ENCODE assay signal across 8 mouse cellular contexts in the genomic region with DNA sequence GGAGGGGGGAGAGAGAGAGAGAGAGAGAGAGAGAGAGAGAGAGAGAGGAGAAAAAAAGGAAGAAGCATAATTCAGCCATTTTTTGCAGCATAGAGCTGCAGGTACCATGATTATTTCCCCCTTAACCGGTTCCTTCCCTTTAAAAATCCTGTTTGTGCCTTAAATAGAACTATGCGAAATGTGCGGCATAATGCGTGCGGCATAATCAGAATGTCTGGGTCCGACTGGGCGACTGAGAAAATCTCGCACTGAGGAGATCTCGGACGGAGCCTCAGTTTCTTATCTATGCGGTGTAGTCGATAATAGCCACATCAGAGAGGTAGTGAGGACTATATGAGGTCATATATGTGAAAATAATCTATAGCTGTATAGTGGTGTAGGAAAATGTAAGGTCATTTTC. TPM values are rescaled to one million over a fixed set of nuclear protein-coding genes. Genes with fewer than 3 reads are reported as not detected.
DNase-seq lines count a peak whose midpoint lies in the region; ATAC-seq and TF ChIP-seq lines count a peak whose summit lies in the region.

No protein-coding gene starts in this region.

- no peak for TF ChIP-seq POLR2A in heart, adult 2 months (IDR thresholded peaks at IDR 0.05; ENCODE audit: insufficient read depth, low read depth, low read length)
- no peak for TF ChIP-seq POLR2A in olfactory bulb, adult 2 months (IDR thresholded peaks at IDR 0.05; ENCODE audit: insufficient read depth, low read depth, low read length)

- H3K4me1 ChIP-seq in heart, adult 2 months (ENCODE audit: control insufficient read depth, insufficient read depth, low read length) = no peaks in the 10 kb centered on the region; the same call in 1 of the 2 replicates
- H3K4me1 ChIP-seq in embryonic facial prominence, embryonic 14.5 days (ENCODE audit: control insufficient read depth, insufficient read depth, low read length) = no peaks in the 10 kb centered on the region
- no peaks in the 10 kb centered on the region for H3K4me1 ChIP-seq in limb, embryonic 13.5 days
- no peaks in the 10 kb centered on the region for H3K4me1 ChIP-seq in olfactory bulb, adult 2 months (ENCODE audit: control insufficient read depth, insufficient read depth, low read length)

- H3K4me3 ChIP-seq in heart, adult 2 months = peak overlapping the region; percentile 49
- peak overlapping the region; percentile 61 for H3K4me3 ChIP-seq in embryonic facial prominence, embryonic 14.5 days (ENCODE audit: low read depth, low read length)
- peak overlapping the region; percentile 66 for H3K4me3 ChIP-seq in limb, embryonic 13.5 days
- H3K4me3 ChIP-seq in olfactory bulb, adult 2 months (ENCODE audit: insufficient read depth, low read depth, low read length) = peak overlapping the region; percentile 94

- peak overlapping the region; percentile 25 for H3K9ac ChIP-seq in heart, adult 2 months (ENCODE audit: low read depth, low read length)
- H3K9ac ChIP-seq in embryonic facial prominence, embryonic 14.5 days (ENCODE audit: low read depth, low read length) = peak overlapping the region; percentile 78
- peak overlapping the region; percentile 75 for H3K9ac ChIP-seq in limb, embryonic 13.5 days

- no peaks in the 10 kb centered on the region for H3K27me3 ChIP-seq in heart, adult 2 months (ENCODE audit: control insufficient read depth, insufficient read depth, low read length)
- peaks cover 59% of the 10 kb centered on the region for H3K27me3 ChIP-seq in embryonic facial prominence, embryonic 14.5 days (replicated peaks; ENCODE audit: control insufficient read depth, insufficient read depth, low read length)
- H3K27me3 ChIP-seq in limb, embryonic 13.5 days = peaks cover 43% of the 10 kb centered on the region

- no peak for TF ChIP-seq EP300 in heart, adult 2 months (IDR thresholded peaks at IDR 0.05; ENCODE audit: insufficient read depth, low read depth, low read length)

- no peak for ATAC-seq in embryonic facial prominence, embryonic 14.5 days (ENCODE audit: low read depth)
- no peak for ATAC-seq in limb, embryonic 13.5 days (ENCODE audit: low FRiP score, low read depth)

- no peaks in the 10 kb centered on the region for H3K36me3 ChIP-seq in heart, adult 2 months (ENCODE audit: control insufficient read depth, insufficient read depth, low read length)
- no peaks in the 10 kb centered on the region for H3K36me3 ChIP-seq in embryonic facial prominence, embryonic 14.5 days (ENCODE audit: control insufficient read depth, insufficient read depth, low read length)
- no peaks in the 10 kb centered on the region for H3K36me3 ChIP-seq in limb, embryonic 13.5 days

- TF ChIP-seq CTCF in heart, adult 2 months (IDR thresholded peaks at IDR 0.05) = no peak
- no peak for TF ChIP-seq CTCF in olfactory bulb, adult 2 months (IDR thresholded peaks at IDR 0.05; ENCODE audit: insufficient read depth, low read depth, low read length)

- H3K9me3 ChIP-seq in embryonic facial prominence, embryonic 14.5 days (ENCODE audit: control insufficient read depth, low read length) = no peaks in the 10 kb centered on the region
- no peaks in the 10 kb centered on the region for H3K9me3 ChIP-seq in limb, embryonic 13.5 days

- intact Hi-C loops in heart, adult 2 months (cut with DNase I) = loop anchor here (2.0 to 10.0 kb wide), 2 partner anchors 131 to 309 kb away; a partner anchor contains a TSS
- intact Hi-C loops in heart, postnatal 36 days (cut with DNase I) = loop anchor here (2.0 to 5.0 kb wide), 3 partner anchors 23 to 132 kb away; a partner anchor contains a TSS

- DNase-seq in heart, adult 2 months = no peak
- DNase-seq in heart, postnatal 36 days = no peak
- DNase-seq in 416B (ENCODE audit: low read depth) = peak; percentile 31
- DNase-seq in embryonic facial prominence, embryonic 14.5 days (ENCODE audit: low spot score) = no peak
- DNase-seq in gastrocnemius, adult 8-10 months (ENCODE audit: low spot score in 2 of 2) = no peak
- no peak for DNase-seq in retina, embryonic 14.5 days (ENCODE audit: low spot score)

- no peaks in the 10 kb centered on the region for H3K79me2 ChIP-seq in heart, adult 2 months (replicated peaks; ENCODE audit: control insufficient read depth, insufficient read depth, low read length)

- peak overlapping the region; percentile 58 for H3K4me2 ChIP-seq in embryonic facial prominence, embryonic 14.5 days (ENCODE audit: low read depth, low read length)
- peak overlapping the region; percentile 60 for H3K4me2 ChIP-seq in limb, embryonic 13.5 days (replicated peaks)

- 20% methylated on average over 12 of the region's 12 CpGs for WGBS in heart, adult 2 months
- 24% methylated on average over 12 of the region's 12 CpGs for WGBS in embryonic facial prominence, embryonic 14.5 days
- WGBS in limb, embryonic 13.5 days = 30% methylated on average over 12 of the region's 12 CpGs
- WGBS in olfactory bulb, adult 2 months = 17% methylated on average over 12 of the region's 12 CpGs

- H3K27ac ChIP-seq in heart, adult 2 months = no peak overlapping the region
- no peak overlapping the region for H3K27ac ChIP-seq in embryonic facial prominence, embryonic 14.5 days (replicated peaks; ENCODE audit: low read depth, low read length)
- H3K27ac ChIP-seq in limb, embryonic 13.5 days = no peak overlapping the region
- H3K27ac ChIP-seq in olfactory bulb, adult 2 months (ENCODE audit: insufficient read depth, low read depth, low read length) = no peak overlapping the region; the same call in 1 of the 2 replicates

RNA-seq across cellular contexts. Expression of a gene that starts 1.2 kb away (rescaled TPM):
- total RNA-seq in heart, adult 2 months (2021) = 1 to 10 TPM; 6.1 to 9.1 TPM
- polyA plus RNA-seq in heart, adult 2 months (2012; rRNA removed) = 3.4 TPM in 2 replicates
- 10 to 100 TPM in 1 of 2 experiments, 1 to 10 TPM in 1; 8.6 to 10.8 TPM for total RNA-seq in heart, postnatal 36 days (2021)
- 9.9 and 10.5 TPM in 2 replicates for polyA plus RNA-seq in embryonic facial prominence, embryonic 14.5 days (2014; fragmentation: Nextera tagmentation; extraction: Ambion mirVana)
- polyA plus RNA-seq in limb, embryonic 13.5 days (2015; fragmentation: Nextera tagmentation; extraction: Ambion mirVana) = 9.1 and 9.2 TPM in 2 replicates
- polyA plus RNA-seq in olfactory bulb, adult 2 months (2012; ENCODE audit: insufficient read depth, insufficient read length, low replicate concordance, missing spikeins) = not detected in 2 replicates
- total RNA-seq in gastrocnemius, adult 8-10 months (2022) = 1 to 10 TPM; 4.6 to 5.4 (median 4.7) TPM

RNA-seq across cellular contexts. Expression of a gene that starts 22.9 kb away (rescaled TPM):
- 100 to 1,000 TPM; 102 to 153 TPM for total RNA-seq in heart, adult 2 months (2021)
- polyA plus RNA-seq in heart, adult 2 months (2012; rRNA removed) = 32.1 and 112 TPM in 2 replicates
- 100 to 1,000 TPM; 100 to 154 TPM for total RNA-seq in heart, postnatal 36 days (2021)
- 58.7 and 66.2 TPM in 2 replicates for polyA plus RNA-seq in embryonic facial prominence, embryonic 14.5 days (2014; fragmentation: Nextera tagmentation; extraction: Ambion mirVana)
- polyA plus RNA-seq in limb, embryonic 13.5 days (2015; fragmentation: Nextera tagmentation; extraction: Ambion mirVana) = 72.5 and 82.2 TPM in 2 replicates
- polyA plus RNA-seq in olfactory bulb, adult 2 months (2012; ENCODE audit: insufficient read depth, insufficient read length, low replicate concordance, missing spikeins) = not detected in 2 replicates
- total RNA-seq in gastrocnemius, adult 8-10 months (2022) = 100 to 1,000 TPM in 2 of 4 experiments, 10 to 100 TPM in 2; 79.7 to 155 (median 99.2) TPM

Comparison
In these comparisons a context has a peak if more than half of its experiments do, and no peak if none do; other contexts are left out.
1. H3K9ac ChIP-seq: peak in every context shown above with its lines; median percentile 78 in embryonic facial prominence, embryonic 14.5 days; 75 in limb, embryonic 13.5 days; 25 in heart, adult 2 months.